Mouse (Mus musculus): ENCODE results near the gene Slc16a9.
A peak's percentile ranks its signal among the peaks of the same experiment; 100 is the strongest.

The Slc16a9 gene

GRCm38 (mm10) chr10:70250354-70250753 lies 5.5 kb downstream of the Slc16a9 start:
- DNase-seq (ENCODE audit: low spot score in 2 of 2) = no peak

DNA sequence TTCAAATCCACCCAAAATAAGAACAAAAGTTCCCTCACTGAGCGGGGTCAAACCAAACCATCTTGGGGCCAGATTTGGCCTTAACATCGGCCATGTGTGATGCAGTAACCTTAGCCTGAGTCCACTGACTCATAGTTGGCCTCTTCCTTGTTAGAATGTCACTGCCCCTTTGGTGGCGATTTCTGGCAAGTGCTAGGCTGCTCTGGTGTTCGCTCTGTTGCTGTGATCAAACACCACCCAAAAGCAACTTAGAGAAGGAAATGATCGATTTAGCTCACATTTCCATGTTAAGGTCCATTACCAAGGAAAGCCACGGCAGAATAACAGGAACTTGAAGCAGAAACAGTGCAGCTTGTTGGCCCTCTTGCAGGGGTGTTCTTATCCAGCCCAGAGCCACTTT lies 5.9 kb downstream of the Slc16a9 start:
- no peak for DNase-seq (ENCODE audit: low spot score in 2 of 2)

DNA sequence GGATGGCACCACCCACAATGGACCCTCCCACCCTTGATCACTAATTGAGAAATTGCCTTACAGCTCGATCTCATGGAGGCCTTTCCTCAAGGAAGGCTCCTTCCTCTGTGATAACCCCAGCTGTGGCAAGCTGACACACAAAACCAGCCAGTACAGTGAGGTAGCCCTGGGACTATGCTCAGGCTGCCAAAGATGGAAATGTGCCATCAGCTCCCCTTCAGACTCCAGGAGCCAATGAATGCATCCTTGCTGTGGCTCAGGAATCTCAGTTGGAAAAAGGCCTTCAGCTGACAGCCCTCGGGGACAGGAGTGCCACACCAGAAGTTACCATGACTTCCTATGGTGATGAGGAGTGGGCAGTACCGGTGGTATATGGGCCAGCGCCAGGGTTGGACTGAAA lies 9.8 kb downstream of the Slc16a9 start:
- no peak for DNase-seq (ENCODE audit: low spot score in 2 of 2)

DNA sequence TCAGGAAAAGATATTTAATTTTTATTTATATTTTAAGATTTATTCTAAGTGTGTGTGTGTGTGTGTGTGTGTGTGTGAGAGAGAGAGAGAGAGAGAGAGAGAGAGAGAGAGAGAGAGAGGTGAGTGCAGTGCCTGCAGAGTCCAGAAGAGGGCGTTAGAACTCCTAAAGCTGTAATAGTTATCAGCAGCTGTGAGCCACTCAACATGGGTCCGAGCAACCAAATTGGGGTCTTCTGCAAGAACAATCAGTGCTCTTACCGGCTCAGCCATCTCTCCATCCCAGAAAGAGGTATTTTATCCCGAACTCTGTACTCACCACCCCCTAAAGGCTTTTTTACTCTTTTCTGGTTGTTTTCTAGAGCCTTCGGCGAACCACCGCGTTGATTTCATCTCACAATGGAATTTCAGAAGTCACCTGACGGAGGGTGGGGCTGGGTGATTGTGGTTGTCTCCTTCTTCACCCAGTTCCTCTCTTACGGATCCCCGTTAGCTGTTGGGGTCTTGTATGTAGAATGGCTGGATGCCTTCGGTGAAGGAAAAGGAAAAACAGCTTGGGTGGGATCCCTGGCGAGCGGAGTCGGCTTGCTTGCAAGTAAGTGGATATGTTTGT lies 10.8 kb downstream of the Slc16a9 start:
- DNase-seq (ENCODE audit: low spot score in 2 of 2) = no peak

- no peak for DNase-seq (ENCODE audit: low spot score in 2 of 2)
These were observed 12.1 kb downstream of the Slc16a9 start for GRCm38 (mm10) chr10:70257029-70257428.

DNA sequence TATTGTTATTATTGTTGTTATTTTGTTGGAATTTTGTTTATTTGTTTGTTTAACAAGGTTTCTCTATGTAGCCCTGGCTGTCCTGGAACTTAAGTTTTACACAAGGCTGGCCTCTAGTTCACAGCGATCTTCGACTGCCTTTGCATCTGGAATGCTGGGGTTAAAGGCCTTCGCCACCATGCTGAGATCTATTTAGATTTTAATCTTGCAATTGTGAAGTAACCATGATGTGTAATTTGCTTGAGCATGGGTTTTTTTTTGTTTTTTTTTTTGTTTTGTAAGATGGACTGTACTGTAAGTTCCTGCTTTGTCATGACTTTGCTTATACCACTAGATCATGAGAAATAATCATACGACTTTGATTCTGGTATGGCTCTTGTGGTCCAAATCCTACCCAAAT lies 16.0 kb downstream of the Slc16a9 start:
- no peak for DNase-seq (ENCODE audit: low spot score in 2 of 2)

- DNase-seq (ENCODE audit: low spot score in 2 of 2) = no peak
These were observed 17.2 kb downstream of the Slc16a9 start for GRCm38 (mm10) chr10:70262051-70262450.

GRCm38 (mm10) chr10:70263681-70264189 lies 18.8 kb downstream of the Slc16a9 start:
- DNase-seq (ENCODE audit: low spot score in 2 of 2) = no peak

GRCm38 (mm10) chr10:70264337-70265036 lies 19.6 kb downstream of the Slc16a9 start:
- no peak for DNase-seq (ENCODE audit: low spot score in 2 of 2)

- DNase-seq (ENCODE audit: low spot score in 2 of 2) = no peak
These were observed 21.6 kb downstream of the Slc16a9 start for GRCm38 (mm10) chr10:70266501-70266900.

DNA sequence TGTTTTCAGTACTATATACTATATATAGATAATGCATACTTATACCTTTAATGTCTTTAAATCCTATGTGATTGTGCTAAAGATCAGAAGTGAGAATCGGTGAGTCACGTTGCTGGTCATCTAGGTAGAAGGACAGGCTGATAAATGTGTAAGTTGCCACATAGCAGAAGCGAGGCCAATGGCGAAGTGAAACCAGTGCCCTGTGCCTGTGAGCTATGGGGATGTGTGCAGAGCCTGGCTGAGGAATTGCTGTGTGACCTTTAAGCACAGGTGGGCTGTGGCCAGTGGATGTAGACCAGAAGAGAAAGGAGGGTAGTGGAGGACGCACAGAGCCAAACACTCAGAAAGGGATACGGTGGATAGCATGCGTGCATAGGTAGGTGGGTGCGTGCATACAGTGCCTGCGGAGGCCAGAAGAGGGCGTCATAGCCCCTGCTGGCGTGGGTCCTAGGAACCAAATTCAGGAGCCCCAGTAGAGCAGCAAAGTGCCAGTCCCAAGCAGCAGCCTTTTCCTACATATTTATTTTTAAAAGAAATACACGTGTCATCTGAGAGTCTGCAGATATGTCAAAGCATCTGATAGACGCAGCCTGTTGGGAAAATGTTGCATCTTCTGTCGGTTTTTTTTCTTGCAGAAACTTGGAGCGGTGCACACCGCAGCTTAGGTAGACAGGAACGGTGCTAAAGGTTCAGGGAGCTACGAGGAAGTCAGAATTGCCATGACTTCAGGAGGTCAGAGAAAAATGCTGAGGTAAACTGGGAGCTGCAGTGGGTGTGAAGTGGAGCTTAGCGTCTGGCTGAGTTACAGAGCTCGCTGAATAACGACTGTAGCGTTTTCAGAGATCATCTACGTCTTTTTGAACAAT lies 23.9 kb downstream of the Slc16a9 start:
- no peak for DNase-seq (ENCODE audit: low spot score in 2 of 2)

GRCm38 (mm10) chr10:70269447-70269787 lies 24.5 kb downstream of the Slc16a9 start:
- DNase-seq (ENCODE audit: low spot score in 2 of 2) = no peak

- no peak for DNase-seq (ENCODE audit: low spot score in 2 of 2)
These were observed 31.8 kb downstream of the Slc16a9 start for GRCm38 (mm10) chr10:70276678-70277077.

- no peak for DNase-seq (ENCODE audit: low spot score in 2 of 2)
These were observed 34.4 kb downstream of the Slc16a9 start for GRCm38 (mm10) chr10:70279349-70279748.

GRCm38 (mm10) chr10:70287825-70288235 lies 42.9 kb downstream of the Slc16a9 start:
- DNase-seq (ENCODE audit: low spot score in 2 of 2) = no peak

DNA sequence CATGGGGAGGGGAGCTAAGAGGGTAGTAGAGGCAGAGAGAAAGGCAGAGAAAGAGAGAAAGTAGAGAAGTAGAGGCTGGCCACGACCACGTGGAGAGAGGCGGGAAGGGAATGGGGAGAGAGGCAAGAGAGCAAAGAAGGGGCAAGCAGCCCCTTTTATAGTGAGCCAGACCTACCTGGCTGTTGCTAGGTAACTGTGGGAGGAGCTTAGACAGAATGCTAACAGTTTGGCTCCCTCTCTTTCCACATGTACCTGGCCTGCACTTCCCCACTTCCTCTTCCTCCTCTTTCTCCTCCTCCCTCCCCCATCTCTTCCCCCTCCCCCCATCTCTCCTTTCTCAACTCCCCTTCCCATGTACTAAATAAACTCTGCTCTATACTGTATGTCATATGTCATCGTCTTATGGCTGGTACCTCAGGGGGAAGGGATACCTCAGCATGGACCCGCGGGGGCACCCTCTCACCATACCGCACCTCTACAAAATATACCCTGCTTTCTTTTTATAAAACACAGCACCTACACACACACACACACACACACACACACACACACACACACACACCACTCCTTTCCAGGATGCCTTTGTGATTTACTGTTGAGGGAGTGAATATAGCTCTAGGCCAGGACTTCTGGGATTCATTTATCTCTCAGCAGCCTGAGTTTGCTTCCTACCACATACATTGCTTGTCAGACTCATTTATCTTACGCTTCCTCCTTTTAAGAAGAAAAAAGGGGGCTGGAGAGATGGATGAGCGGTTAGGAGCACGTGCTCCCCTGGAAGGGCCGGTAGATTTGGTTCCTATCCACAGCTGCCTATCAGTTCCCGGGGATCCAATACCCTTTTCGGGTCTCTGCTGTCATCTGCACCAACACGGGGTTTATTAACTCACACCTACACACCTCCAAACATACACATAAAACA lies 43.8 kb downstream of the Slc16a9 start:
- DNase-seq (ENCODE audit: low spot score in 2 of 2) = no peak

GRCm38 (mm10) chr10:70292014-70292413 lies 47.1 kb downstream of the Slc16a9 start:
- no peak for DNase-seq (ENCODE audit: low spot score in 2 of 2)

DNA sequence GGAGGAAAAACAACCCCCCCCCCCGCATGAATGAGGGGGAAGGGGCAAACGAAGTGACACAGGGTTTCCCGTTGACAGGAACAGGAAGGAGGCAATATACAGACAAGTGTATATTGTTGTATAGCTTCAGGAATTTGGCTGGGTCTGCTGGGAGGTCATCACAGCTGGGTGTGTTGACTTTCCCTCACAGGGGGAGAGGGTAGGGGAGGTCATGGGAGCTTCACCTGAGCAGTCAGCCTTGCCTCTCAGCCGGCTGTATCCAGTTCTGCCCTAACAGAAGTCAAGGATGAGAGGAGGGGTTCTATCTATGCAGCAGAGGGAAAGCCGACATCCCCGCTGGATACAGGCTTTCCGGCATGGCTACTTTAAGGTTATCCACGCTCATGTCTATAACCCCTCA lies 49.2 kb downstream of the Slc16a9 start:
- DNase-seq (ENCODE audit: low spot score in 2 of 2) = no peak

DNA sequence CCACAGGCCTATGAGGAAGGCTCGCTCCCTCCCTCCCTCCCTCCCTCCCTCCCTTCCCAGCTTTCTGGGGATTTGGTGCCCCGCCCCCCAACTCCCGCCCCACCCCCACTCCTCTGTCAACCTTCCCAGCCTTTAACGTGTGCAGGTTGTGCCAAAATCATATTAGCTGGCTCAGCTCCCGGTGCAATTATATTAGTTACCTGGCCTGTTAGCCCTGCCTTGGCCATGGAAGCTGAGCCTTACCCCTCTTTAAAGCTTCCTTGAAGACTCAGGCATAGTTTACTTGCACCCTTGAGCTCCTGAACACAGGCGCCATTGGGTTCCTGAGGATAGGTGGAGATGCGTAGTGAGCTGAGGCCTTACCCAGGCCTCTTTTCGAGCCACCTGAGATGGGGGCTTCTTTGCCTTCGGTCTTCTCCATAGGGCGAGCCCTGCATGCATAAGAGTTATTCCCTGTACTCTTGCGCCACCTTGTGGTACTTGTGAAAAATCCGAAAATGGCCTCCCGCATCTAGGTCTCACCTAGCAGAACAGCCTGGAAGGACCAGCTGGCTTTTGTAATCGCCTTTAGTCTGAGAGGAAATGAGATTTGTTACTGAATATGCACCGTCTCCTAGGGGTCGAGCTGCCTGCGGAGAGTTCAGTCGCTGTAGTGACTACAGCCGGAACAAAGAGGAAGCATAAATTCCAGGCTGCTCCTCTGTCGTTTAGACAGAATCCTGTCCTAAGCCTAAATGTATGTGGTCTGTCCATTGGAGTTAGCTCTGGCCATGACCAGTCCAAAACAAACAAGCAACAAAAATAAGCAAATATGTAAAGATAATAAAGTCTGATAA lies 51.8 kb downstream of the Slc16a9 start:
- peak; percentile 49 to 63 for DNase-seq (ENCODE audit: low spot score in 2 of 2)

DNA sequence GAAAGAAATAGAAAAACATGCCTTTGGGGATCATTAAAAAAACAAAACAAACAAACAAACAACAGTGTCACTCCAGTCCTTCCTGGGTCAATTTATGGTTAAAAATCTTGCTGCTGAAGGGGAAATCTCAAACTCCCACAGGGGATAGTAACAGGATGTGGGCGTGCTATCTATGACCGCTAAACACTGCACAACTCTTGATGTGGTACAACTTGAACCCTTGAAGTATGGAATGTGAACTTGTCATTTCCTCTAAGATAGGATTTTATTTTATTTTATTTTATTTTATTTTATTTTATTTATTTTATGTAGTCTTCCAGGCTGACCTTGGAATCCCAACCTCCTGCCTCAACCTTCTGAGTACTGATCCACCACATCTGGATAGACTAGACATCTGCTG lies 54.2 kb downstream of the Slc16a9 start:
- no peak for DNase-seq (ENCODE audit: low spot score in 2 of 2)

DNA sequence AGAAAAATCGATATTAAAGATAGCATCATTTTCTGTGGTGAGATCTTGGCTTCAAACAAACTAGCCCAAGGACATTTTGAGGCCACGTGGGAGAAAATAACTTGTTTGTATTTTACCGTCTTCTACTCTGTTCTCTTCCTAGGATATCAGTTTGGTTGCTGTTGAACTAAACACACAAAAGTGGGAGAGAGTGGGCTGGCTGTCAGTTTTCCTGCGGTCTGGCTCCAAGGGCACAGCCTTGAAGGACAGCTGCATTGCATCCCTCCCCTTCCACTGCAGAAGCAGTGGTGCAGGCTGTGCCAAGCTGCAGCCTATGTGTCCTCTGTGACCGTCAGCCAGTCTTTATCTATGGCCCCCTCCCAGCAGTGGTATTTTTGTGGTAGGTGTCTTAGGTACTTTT lies 54.8 kb downstream of the Slc16a9 start:
- no peak for DNase-seq (ENCODE audit: low spot score in 2 of 2)

All from natural killer cell, adult 2 months (primary cell).